Comparison of ENCODE assay signal across 16 mouse cellular contexts in the genomic region with DNA sequence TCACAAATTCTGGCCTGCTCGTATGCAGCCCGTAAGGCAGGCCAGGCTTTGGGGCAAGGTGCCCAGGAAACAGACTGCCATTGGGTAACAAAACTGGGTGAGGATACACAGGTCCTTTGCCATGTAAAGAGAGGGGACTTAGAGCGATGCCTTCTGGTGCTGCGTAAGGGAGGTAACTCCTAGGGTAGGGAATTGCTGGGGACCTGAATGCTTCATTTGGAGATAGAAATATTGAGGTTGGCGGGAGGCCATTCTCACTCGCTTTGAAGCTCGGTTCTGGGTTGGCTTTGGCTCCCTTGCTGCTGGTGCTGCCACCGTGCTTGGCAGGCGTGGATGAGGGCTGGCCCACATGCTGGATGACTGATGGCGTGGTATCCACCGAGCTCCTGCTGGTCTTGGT.
DNase-seq lines count a peak whose midpoint lies in the region; ATAC-seq and TF ChIP-seq lines count a peak whose summit lies in the region.
"Had no signal": no experiment of that assay in that cellular context is flagged by ENCODE, and none has a peak within 500 bp of the region (broad histone marks: within the 10 kb centered on the region; RNA-seq: fewer than 3 reads in every experiment).

No protein-coding gene starts in this region.

- H3K9ac ChIP-seq in forebrain, embryonic 16.5 days (replicated peaks; ENCODE audit: low read depth, low read length), result no peak overlapping the region
- H3K9ac ChIP-seq: embryonic facial prominence, embryonic 12.5 days; kidney, embryonic 15.5 days; limb, embryonic 13.5 days; neural tube, embryonic 12.5 days had no signal

- no peak for TF ChIP-seq CTCF in cerebellum, adult 2 months (IDR thresholded peaks at IDR 0.05; ENCODE audit: borderline replicate concordance, insufficient read depth, low read depth, low read length)
- no peak for TF ChIP-seq CTCF in thymus, adult 2 months (IDR thresholded peaks at IDR 0.05; ENCODE audit: borderline replicate concordance, control insufficient read depth, extremely low read depth, insufficient read depth, low read length, poor library complexity)

- no peak for TF ChIP-seq POLR2A in cerebellum, adult 2 months (IDR thresholded peaks at IDR 0.05; ENCODE audit: borderline replicate concordance, insufficient read depth, low read length)
- TF ChIP-seq POLR2A in thymus, adult 2 months (IDR thresholded peaks at IDR 0.05; ENCODE audit: control insufficient read depth, extremely low read depth, insufficient read depth, low read length, poor library complexity), result no peak

- no peak for DNase-seq in forebrain, embryonic 10.5 days (ENCODE audit: extremely low spot score, low spot score)
- DNase-seq in cerebellum, adult 2 months, result peak; percentile 68 to 77
- DNase-seq in kidney, adult 18-20 months, result no peak
- DNase-seq in thymus, adult 2 months, result no peak
- DNase-seq: gastrocnemius, postnatal 25 days; lung, postnatal 10 days; thymus, postnatal 25 days had no signal

- no peak overlapping the region for H3K27ac ChIP-seq in forebrain, embryonic 16.5 days (ENCODE audit: low read length)
- H3K27ac ChIP-seq in forebrain, embryonic 10.5 days, result no peak overlapping the region
- H3K27ac ChIP-seq in cerebellum, adult 2 months (ENCODE audit: insufficient read depth, low read length), result peak overlapping the region; percentile 39; the same call in 1 of the 2 replicates
- no peak overlapping the region for H3K27ac ChIP-seq in thymus, adult 2 months (ENCODE audit: control insufficient read depth, insufficient read depth, low read length)
- H3K27ac ChIP-seq: embryonic facial prominence, embryonic 12.5 days; kidney, embryonic 15.5 days; limb, embryonic 13.5 days; neural tube, embryonic 12.5 days; stomach, postnatal 0 days had no signal

- peaks cover 2% of the 10 kb centered on the region; the same call in 1 of the 2 replicates for H3K36me3 ChIP-seq in forebrain, embryonic 16.5 days (ENCODE audit: control insufficient read depth, insufficient read depth)
- peaks cover 76% of the 10 kb centered on the region for H3K36me3 ChIP-seq in forebrain, embryonic 10.5 days (replicated peaks)
- peaks cover 94% of the 10 kb centered on the region for H3K36me3 ChIP-seq in megakaryocyte, embryonic 14.5 days (replicated peaks; ENCODE audit: low read length)
- peaks cover 36% of the 10 kb centered on the region for H3K36me3 ChIP-seq in thymus, adult 2 months (ENCODE audit: control insufficient read depth, insufficient read depth, low read length)

- peak; percentile 38; the same call in 1 of the 2 replicates for ATAC-seq in forebrain, embryonic 16.5 days
- ATAC-seq in megakaryocyte, adult 5-6 weeks (ENCODE audit: poor library complexity, severe bottlenecking), result no peak
- ATAC-seq: Patski had no signal

- WGBS in forebrain, embryonic 16.5 days, result 68% methylated on average over 11 of the region's 11 CpGs
- WGBS in forebrain, embryonic 10.5 days, result 97% methylated on average over 11 of the region's 11 CpGs
- WGBS in cerebellum, adult 2 months, result 23% methylated on average over 10 of the region's 11 CpGs
- WGBS in thymus, adult 2 months, result 98% methylated on average over 11 of the region's 11 CpGs

- H3K27me3 ChIP-seq in forebrain, embryonic 16.5 days (replicated peaks; ENCODE audit: control insufficient read depth, insufficient read depth, low read length), result no peaks in the 10 kb centered on the region
- H3K27me3 ChIP-seq in forebrain, embryonic 10.5 days (ENCODE audit: poor library complexity, severe bottlenecking), result peaks cover 60% of the 10 kb centered on the region
- H3K27me3 ChIP-seq in megakaryocyte, embryonic 14.5 days (replicated peaks), result peaks cover 17% of the 10 kb centered on the region
- no peaks in the 10 kb centered on the region for H3K27me3 ChIP-seq in cerebellum, adult 2 months (ENCODE audit: control insufficient read depth, insufficient read depth, low read length)
- H3K27me3 ChIP-seq in thymus, adult 2 months (ENCODE audit: control insufficient read depth, insufficient read depth, low read length), result no peaks in the 10 kb centered on the region
- H3K27me3 ChIP-seq: neural tube, embryonic 12.5 days had no signal

- no peak overlapping the region for H3K4me3 ChIP-seq in forebrain, embryonic 16.5 days (replicated peaks; ENCODE audit: low read length)
- no peak overlapping the region for H3K4me3 ChIP-seq in forebrain, embryonic 10.5 days
- H3K4me3 ChIP-seq in megakaryocyte, embryonic 14.5 days (replicated peaks), result peak overlapping the region; percentile 14
- H3K4me3 ChIP-seq in cerebellum, adult 2 months (replicated peaks; ENCODE audit: insufficient read depth, low read depth, low read length), result no peak overlapping the region
- no peak overlapping the region for H3K4me3 ChIP-seq in thymus, adult 2 months (ENCODE audit: control insufficient read depth, insufficient read depth, low read length)
- H3K4me3 ChIP-seq: embryonic facial prominence, embryonic 12.5 days; kidney, embryonic 15.5 days; limb, embryonic 13.5 days; neural tube, embryonic 12.5 days had no signal

- peaks cover 9% of the 10 kb centered on the region for H3K4me1 ChIP-seq in forebrain, embryonic 16.5 days (replicated peaks; ENCODE audit: control insufficient read depth, insufficient read depth, low read length)
- H3K4me1 ChIP-seq in forebrain, embryonic 10.5 days, result peaks cover 27% of the 10 kb centered on the region
- peaks cover 6% of the 10 kb centered on the region; the same call in 1 of the 2 replicates for H3K4me1 ChIP-seq in megakaryocyte, embryonic 14.5 days
- peaks cover 15% of the 10 kb centered on the region for H3K4me1 ChIP-seq in cerebellum, adult 2 months (ENCODE audit: control insufficient read depth, insufficient read depth, low read length)
- H3K4me1 ChIP-seq in thymus, adult 2 months (replicated peaks; ENCODE audit: control insufficient read depth, insufficient read depth, low read length), result no peaks in the 10 kb centered on the region

- H3K4me2 ChIP-seq in forebrain, embryonic 16.5 days (ENCODE audit: low read length), result no peak overlapping the region
- H3K4me2 ChIP-seq: embryonic facial prominence, embryonic 12.5 days; kidney, embryonic 15.5 days; limb, embryonic 13.5 days; neural tube, embryonic 12.5 days had no signal

- no peaks in the 10 kb centered on the region for H3K9me3 ChIP-seq in forebrain, embryonic 16.5 days (ENCODE audit: control insufficient read depth, low read length)
- no peaks in the 10 kb centered on the region for H3K9me3 ChIP-seq in forebrain, embryonic 10.5 days
- H3K9me3 ChIP-seq in megakaryocyte, embryonic 14.5 days, result no peaks in the 10 kb centered on the region
- H3K9me3 ChIP-seq: embryonic facial prominence, embryonic 12.5 days; kidney, embryonic 15.5 days; limb, embryonic 13.5 days; neural tube, embryonic 12.5 days had no signal

Comparison
In these comparisons a context has a peak if more than half of its experiments do, and no peak if none do; other contexts are left out.
1. DNase-seq: peak in cerebellum, adult 2 months (2 of 2); none in forebrain, embryonic 10.5 days (single experiment), kidney, adult 18-20 months (single experiment) and thymus, adult 2 months (single experiment).